Mouse (Mus musculus) liver, postnatal 0 days (tissue): ENCODE results near the gene Rpap3.

Experiments
- CTCF ChIP-seq: sonication (generic); IDR thresholded peaks from 2 replicates; pipeline ENCODE4 v1.5.1; 2016; ENCODE audit warnings: antibody characterized with exemption, low read depth
- EP300 ChIP-seq: IDR thresholded peaks from 2 replicates; pipeline ENCODE4 v1.6.1; 2016; ENCODE audit warnings: antibody characterized with exemption, low read depth, mild to moderate bottlenecking

- TF ChIP-seq EP300 (no peak), CTCF (no peak)
Observed at GRCm38 (mm10) chr15:97752491-97752890, 46.9 kb upstream of the Rpap3 start.
